Mouse (Mus musculus): ENCODE results near the gene Vil1. TPM values are rescaled to one million over a fixed set of nuclear protein-coding genes. Genes with fewer than 3 reads are reported as not detected.

Gene Vil1
- total RNA-seq, 2 experiments from 2014 or later: not detected

GRCm38 (mm10) chr1:74404206-74404605 lies 5.0 kb upstream of the Vil1 start:
- no peak for ATAC-seq (ENCODE audit: poor library complexity, severe bottlenecking)

GRCm38 (mm10) chr1:74411753-74412325 lies 2.7 kb downstream of the Vil1 start:
- ATAC-seq (ENCODE audit: poor library complexity, severe bottlenecking): no peak

GRCm38 (mm10) chr1:74412711-74413110 lies 3.5 kb downstream of the Vil1 start:
- ATAC-seq (ENCODE audit: poor library complexity, severe bottlenecking): no peak

GRCm38 (mm10) chr1:74415143-74415542 lies 6.0 kb downstream of the Vil1 start:
- ATAC-seq (ENCODE audit: poor library complexity, severe bottlenecking): peak; percentile 91

DNA sequence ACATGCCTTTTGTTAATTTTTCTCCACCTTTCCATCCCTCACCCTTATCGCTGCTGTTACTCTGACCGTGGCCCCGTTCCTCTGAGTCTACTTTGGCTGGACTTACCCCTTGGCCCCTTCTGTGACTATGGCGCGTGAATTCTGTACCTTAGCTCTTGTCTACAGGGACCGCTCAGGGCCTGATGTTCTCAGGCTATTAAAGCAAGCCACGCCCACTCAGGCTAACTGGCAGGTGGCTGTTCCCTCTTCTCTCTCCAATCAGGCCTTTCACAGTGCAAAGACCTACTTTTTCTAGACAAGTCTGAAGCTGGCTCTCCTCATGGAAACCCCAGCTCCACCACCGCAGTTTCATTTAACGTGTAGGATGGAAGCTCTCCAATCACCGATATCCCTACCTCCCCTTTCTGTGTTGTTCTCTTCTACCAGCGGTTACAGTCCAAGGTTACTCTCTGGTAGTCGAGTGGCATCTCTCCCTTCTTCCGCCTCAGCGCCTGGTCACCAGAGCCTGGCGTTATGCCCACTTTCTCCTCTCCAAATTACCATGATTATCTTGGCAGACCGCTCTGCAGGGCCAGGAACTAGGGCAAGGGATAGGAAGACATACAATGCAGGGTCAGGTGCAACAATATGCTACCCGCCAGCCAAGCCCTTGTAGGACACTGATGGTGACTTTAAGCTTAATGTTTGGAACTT lies 9.7 kb downstream of the Vil1 start:
- ATAC-seq (ENCODE audit: poor library complexity, severe bottlenecking): no peak

- no peak for ATAC-seq (ENCODE audit: poor library complexity, severe bottlenecking)
Observed at GRCm38 (mm10) chr1:74419440-74419794, 10.2 kb downstream of the Vil1 start.

DNA sequence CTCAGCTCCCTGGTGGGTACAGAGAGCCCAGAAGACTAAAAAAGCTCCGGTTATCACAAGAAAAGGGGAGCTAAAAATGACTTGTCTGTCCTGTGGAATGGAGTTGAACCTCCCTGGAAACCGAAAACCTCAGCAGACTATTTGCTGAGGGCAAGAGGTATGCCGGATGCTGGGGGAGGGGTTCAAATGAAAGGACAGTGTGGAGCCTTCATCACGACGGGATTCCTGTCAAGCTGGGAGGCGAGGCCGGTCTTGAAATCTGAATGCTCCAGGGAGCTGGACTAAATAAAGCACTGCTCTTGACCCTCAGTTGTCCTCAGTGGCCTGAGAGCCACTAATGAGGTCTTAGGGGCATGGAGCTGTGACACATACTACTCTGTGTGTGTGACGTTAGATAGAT lies 14.0 kb downstream of the Vil1 start:
- ATAC-seq (ENCODE audit: poor library complexity, severe bottlenecking): no peak

DNA sequence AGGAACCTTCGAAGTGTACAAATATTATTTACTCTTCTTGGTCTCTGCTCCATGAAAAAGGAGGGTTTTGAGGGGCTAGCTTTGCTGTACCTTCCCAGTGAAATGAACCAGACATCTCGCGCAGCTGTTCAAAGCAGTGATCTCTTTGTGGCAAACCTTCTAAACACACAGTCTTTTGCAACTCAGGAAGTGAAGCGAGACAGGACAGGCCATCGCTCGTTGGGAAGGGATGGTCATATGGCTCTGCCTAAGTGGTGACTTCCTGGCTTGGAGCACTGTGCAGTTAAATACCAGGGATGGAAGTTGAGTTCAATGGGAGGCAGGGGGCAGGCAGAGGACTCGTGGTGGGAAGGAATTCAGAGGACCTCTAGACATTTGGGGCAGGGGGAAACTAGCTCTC lies 16.7 kb downstream of the Vil1 start:
- peak; percentile 43; the same call in 1 of the 2 replicates for ATAC-seq (ENCODE audit: poor library complexity, severe bottlenecking)

GRCm38 (mm10) chr1:74433220-74433619 lies 24.0 kb downstream of the Vil1 start:
- no peak for ATAC-seq (ENCODE audit: poor library complexity, severe bottlenecking)

DNA sequence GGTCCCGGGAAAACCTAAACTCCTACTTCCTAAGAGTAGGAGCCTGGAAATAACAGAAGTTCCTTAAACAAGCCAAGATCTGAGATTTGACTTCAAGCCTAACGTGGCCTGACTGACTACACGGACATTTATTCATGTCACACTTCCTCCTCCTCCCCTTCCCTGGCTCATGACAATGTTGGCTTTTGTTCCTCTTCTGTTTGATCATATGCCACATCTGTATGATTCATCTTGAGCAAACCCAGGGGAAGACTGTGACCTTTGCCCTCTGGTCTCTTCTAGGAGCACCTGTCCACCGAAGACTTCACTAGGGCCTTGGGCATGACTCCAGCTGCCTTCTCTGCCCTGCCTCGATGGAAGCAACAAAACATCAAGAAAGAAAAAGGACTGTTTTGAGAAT lies 25.4 kb downstream of the Vil1 start:
- ATAC-seq (ENCODE audit: poor library complexity, severe bottlenecking): peak; percentile 69

DNA sequence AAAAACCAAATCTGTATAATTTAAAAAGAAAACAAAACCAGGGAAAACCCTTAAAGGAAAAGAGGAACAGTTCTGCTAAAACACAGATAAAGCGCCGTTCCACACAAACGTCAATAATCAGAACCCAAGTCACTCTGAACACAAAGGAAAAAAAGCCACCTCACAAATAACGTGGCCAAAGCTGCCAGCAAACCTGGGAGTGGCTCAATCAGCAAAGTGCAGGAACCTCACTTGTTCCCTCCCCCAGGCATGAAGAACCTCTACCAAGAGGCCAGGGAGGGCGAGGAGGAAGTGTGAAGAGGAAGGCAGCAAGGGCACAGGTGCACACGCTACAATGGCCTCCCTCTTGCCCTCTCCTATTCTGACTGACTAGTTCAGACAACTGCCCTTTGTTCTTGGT lies 26.4 kb downstream of the Vil1 start:
- ATAC-seq (ENCODE audit: poor library complexity, severe bottlenecking): peak; percentile 89

GRCm38 (mm10) chr1:74437702-74438427 lies 28.7 kb downstream of the Vil1 start:
- no peak for ATAC-seq (ENCODE audit: poor library complexity, severe bottlenecking)

DNA sequence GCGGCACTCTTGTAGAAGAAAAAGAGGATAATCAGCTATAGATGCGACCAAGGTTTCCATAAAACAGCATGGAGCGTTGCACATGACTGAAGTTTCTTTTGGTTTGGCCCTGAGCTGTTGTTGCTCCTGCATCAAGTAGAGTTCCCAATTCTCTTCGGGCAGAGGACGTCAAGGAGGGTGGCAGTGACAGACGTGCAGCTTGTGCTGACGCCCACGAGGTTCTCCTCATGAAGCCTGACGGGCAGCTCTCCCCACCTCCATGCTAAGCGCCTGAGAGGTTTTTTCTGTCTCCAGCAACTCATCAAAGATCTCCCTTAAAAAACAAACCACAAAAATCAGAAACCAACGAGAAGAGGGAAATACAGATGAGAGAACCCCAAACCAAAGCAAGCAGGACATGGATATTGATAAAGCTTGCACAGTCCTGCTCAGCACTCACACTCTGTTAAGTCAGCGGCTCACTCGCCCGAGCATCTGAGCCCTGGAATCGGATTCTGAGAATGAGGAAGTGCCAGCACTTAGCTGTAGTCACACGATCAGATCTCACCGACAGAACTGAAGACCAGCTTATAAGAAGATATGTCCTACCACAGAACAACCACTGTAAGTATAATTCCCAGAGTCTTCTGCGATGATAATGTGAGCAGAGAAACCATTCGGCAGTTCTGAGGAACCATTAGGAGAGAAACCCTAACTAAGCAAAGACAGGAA lies 30.1 kb downstream of the Vil1 start:
- ATAC-seq (ENCODE audit: poor library complexity, severe bottlenecking): no peak

GRCm38 (mm10) chr1:74444538-74444937 lies 35.4 kb downstream of the Vil1 start:
- ATAC-seq (ENCODE audit: poor library complexity, severe bottlenecking): no peak

DNA sequence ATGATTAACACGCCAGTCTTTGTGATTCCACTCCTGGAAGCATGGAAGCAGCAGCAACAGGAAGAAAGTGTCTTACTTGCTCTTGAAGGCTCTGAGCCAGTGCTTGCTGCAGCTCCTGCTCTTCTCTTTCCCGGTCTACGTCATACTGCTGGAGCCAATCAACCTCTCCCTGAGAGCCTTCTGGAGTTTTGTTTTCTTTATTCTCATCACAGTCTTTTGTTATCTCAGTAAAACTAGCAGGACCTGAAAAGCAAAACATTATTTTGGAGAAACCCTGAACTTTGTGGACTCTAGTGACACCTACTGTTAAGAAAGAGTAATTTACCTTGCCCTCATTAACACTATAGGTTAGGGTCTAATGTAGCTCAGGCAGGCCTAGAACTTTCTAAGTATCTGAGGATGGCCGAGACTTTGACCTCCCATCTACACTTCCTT lies 43.5 kb downstream of the Vil1 start:
- peak; percentile 71 for ATAC-seq (ENCODE audit: poor library complexity, severe bottlenecking)

- no peak for ATAC-seq (ENCODE audit: poor library complexity, severe bottlenecking)
Observed at GRCm38 (mm10) chr1:74460273-74460672, 51.1 kb downstream of the Vil1 start.

Other genes with a start within 250 kb of the Vil1 start
- 0.20 and 0.87 TPM in 2 replicates for gene Cxcr1, start 214.7 kb upstream of the Vil1 start, total RNA-seq (2015)
- gene Cxcr1, start 214.7 kb upstream of the Vil1 start, total RNA-seq (2017): 0.18 TPM in 1 of 2 replicates, not detected in the other
- gene Arpc2, start 173.3 kb upstream of the Vil1 start, total RNA-seq (2015): 1,564 and 1,782 TPM in 2 replicates
- 803 and 834 TPM in 2 replicates for gene Arpc2, start 173.3 kb upstream of the Vil1 start, total RNA-seq (2017)
- gene Gpbar1, start 130.8 kb upstream of the Vil1 start, total RNA-seq (2015): not detected in 2 replicates
- gene Gpbar1, start 130.8 kb upstream of the Vil1 start, total RNA-seq (2017): not detected in 2 replicates
- 27.8 and 33.6 TPM in 2 replicates for gene Aamp, start 124.6 kb upstream of the Vil1 start, total RNA-seq (2015)
- 48.2 and 59.5 TPM in 2 replicates for gene Aamp, start 124.6 kb upstream of the Vil1 start, total RNA-seq (2017)
- gene Pnkd, start 124.4 kb upstream of the Vil1 start, total RNA-seq (2015): 23.5 and 23.6 TPM in 2 replicates
- 7.7 and 8.9 TPM in 2 replicates for gene Pnkd, start 124.4 kb upstream of the Vil1 start, total RNA-seq (2017)
- gene Tmbim1, start 103.8 kb upstream of the Vil1 start, total RNA-seq (2015): 13.6 and 15.5 TPM in 2 replicates
- 11.3 and 13.8 TPM in 2 replicates for gene Tmbim1, start 103.8 kb upstream of the Vil1 start, total RNA-seq (2017)
- gene Catip, start 47.3 kb upstream of the Vil1 start, total RNA-seq (2015): 0.07 TPM in 1 of 2 replicates, not detected in the other
- gene Catip, start 47.3 kb upstream of the Vil1 start, total RNA-seq (2017): 0.26 TPM in 1 of 2 replicates, not detected in the other
- gene Slc11a1, start 34.2 kb upstream of the Vil1 start, total RNA-seq (2015): 54.7 and 60.8 TPM in 2 replicates
- 46.2 and 48.1 TPM in 2 replicates for gene Slc11a1, start 34.2 kb upstream of the Vil1 start, total RNA-seq (2017)
- 130 and 145 TPM in 2 replicates for gene Ctdsp1, start 17.9 kb upstream of the Vil1 start, total RNA-seq (2015)
- gene Ctdsp1, start 17.9 kb upstream of the Vil1 start, total RNA-seq (2017): 53.2 and 61.1 TPM in 2 replicates
- 36.8 and 40.0 TPM in 2 replicates for gene Cnot9, start 96.7 kb downstream of the Vil1 start, total RNA-seq (2015)
- 58.0 and 71.2 TPM in 2 replicates for gene Cnot9, start 96.7 kb downstream of the Vil1 start, total RNA-seq (2017)
- not detected in 2 replicates for gene Plcd4, start 133.5 kb downstream of the Vil1 start, total RNA-seq (2015)
- not detected in 2 replicates for gene Plcd4, start 133.5 kb downstream of the Vil1 start, total RNA-seq (2017)
- 14.7 and 18.0 TPM in 2 replicates for gene Usp37, start 134.9 kb downstream of the Vil1 start, total RNA-seq (2015)
- 23.0 and 26.4 TPM in 2 replicates for gene Usp37, start 134.9 kb downstream of the Vil1 start, total RNA-seq (2017)
- gene Zfp142, start 178.9 kb downstream of the Vil1 start, total RNA-seq (2015): 14.5 and 16.2 TPM in 2 replicates
- 6.2 and 7.2 TPM in 2 replicates for gene Zfp142, start 178.9 kb downstream of the Vil1 start, total RNA-seq (2017)
- gene Bcs1l, start 178.9 kb downstream of the Vil1 start, total RNA-seq (2015): 9.8 and 9.9 TPM in 2 replicates
- 8.3 and 10.9 TPM in 2 replicates for gene Bcs1l, start 178.9 kb downstream of the Vil1 start, total RNA-seq (2017)
- 24.5 and 27.6 TPM in 2 replicates for gene Rnf25, start 192.0 kb downstream of the Vil1 start, total RNA-seq (2015)
- gene Rnf25, start 192.0 kb downstream of the Vil1 start, total RNA-seq (2017): 38.1 and 41.3 TPM in 2 replicates
- 1.8 TPM in 1 of 2 replicates, not detected in the other for gene Stk36, start 192.1 kb downstream of the Vil1 start, total RNA-seq (2015)
- gene Stk36, start 192.1 kb downstream of the Vil1 start, total RNA-seq (2017): not detected in 2 replicates

Measured in megakaryocyte, adult 5-6 weeks (primary cell).